Mouse (Mus musculus) stomach, embryonic 14.5 days (tissue): Measurements from ENCODE around the gene Lrba. TPM values are rescaled to one million over a fixed set of nuclear protein-coding genes. Genes with fewer than 3 reads are reported as not detected.

Experiments
- ATAC-seq: fragments of 200-750 bp; cut with Nextera tagmentation; 2 replicates; pipeline ENCODE4 v1.8.0; 2017; ENCODE audit warnings: low read depth, moderate TSS enrichment; ENCODE audit not compliant: insufficient number of reproducible peaks, insufficient read depth, low FRiP score
- H3K27ac ChIP-seq: fragments of 300-500 bp; sonication (generic); 2 replicates; pipeline ENCODE4 v1.5.1; 2014; ENCODE audit warnings: mild to moderate bottlenecking, low read length, moderate library complexity, mixed read lengths
- H3K27me3 ChIP-seq: fragments of 300-500 bp; sonication (generic); 2 replicates; pipeline ENCODE4 v1.6.1; 2014; ENCODE audit warnings: low read length, control low read depth, mixed read lengths; ENCODE audit not compliant: control insufficient read depth, insufficient read depth
- H3K36me3 ChIP-seq: fragments of 300-500 bp; sonication (generic); 2 replicates; pipeline ENCODE4 v1.6.1; 2014; ENCODE audit warnings: mild to moderate bottlenecking, control low read depth, low read length, moderate library complexity, mixed read lengths; ENCODE audit not compliant: control insufficient read depth, insufficient read depth
- H3K4me1 ChIP-seq: fragments of 300-500 bp; sonication (generic); 2 replicates; pipeline ENCODE4 v1.6.1; 2014; ENCODE audit warnings: low read length, control low read depth, mixed read lengths; ENCODE audit not compliant: control insufficient read depth, insufficient read depth
- H3K4me2 ChIP-seq: fragments of 300-500 bp; sonication (generic); replicated peaks from 2 replicates; pipeline ENCODE4 v1.6.1; 2014; ENCODE audit warnings: low read depth, low read length, control low read depth
- H3K4me3 ChIP-seq: fragments of 300-500 bp; sonication (generic); 2 replicates; pipeline ENCODE4 v1.5.1; 2014; ENCODE audit warnings: low read depth, low read length, control low read depth
- H3K9ac ChIP-seq: fragments of 300-500 bp; sonication (generic); replicated peaks from 2 replicates; pipeline ENCODE4 v1.6.1; 2014; ENCODE audit warnings: low read depth, mild to moderate bottlenecking, control low read depth, low read length, moderate library complexity, mixed read lengths
- H3K9me3 ChIP-seq: fragments of 300-500 bp; sonication (generic); 2 replicates; pipeline ENCODE4 v1.6.1; 2016; ENCODE audit warnings: low read depth, low read length, control low read depth; ENCODE audit not compliant: control insufficient read depth
- WGBS: fragments of 180-500 bp; shearing (Covaris S2); extraction: QIAGEN DNeasy Blood & Tissue Kit; methylation state at CpG from one replicate; pipeline ENCODE4 v1.1.7; 2014; 5-methylcytosine and 5-hydroxymethylcytosine counted together
- polyA plus RNA-seq: library from polyadenylated mRNA; unstranded; fragments of >200 nt; fragmentation: Nextera tagmentation; extraction: Ambion mirVana; gene quantifications from 2 replicates; pipeline ENCODE4 v1.2.1, GENCODE M21; 2014

Lrba gene
- polyA plus RNA-seq, 1 experiment from 2014 or later: 11.4 TPM

- Histone ChIP-seq H3K27ac (no peak overlapping the region), H3K36me3 (no peaks in the 10 kb centered on the region), H3K9ac (no peak overlapping the region), H3K27me3 (no peaks in the 10 kb centered on the region), H3K4me3 (no peak overlapping the region), H3K9me3 (no peaks in the 10 kb centered on the region), H3K4me1 (peaks cover 19% of the 10 kb centered on the region; the same call in 1 of the 2 replicates), H3K4me2 (no peak overlapping the region)
- no peak for ATAC-seq
- 94% methylated on average over 5 of the region's 5 CpGs for WGBS
Measured at GRCm38 (mm10) chr3:86789752-86790151, 565.3 kb downstream of the Lrba start.

GRCm38 (mm10) chr3:86793264-86793663 lies 568.8 kb downstream of the Lrba start:
- no peaks in the 10 kb centered on the region for H3K27me3 ChIP-seq
- no peak overlapping the region for H3K27ac ChIP-seq

GRCm38 (mm10) chr3:86793720-86794191 lies 569.3 kb downstream of the Lrba start:
- Histone ChIP-seq H3K4me3 (no peak overlapping the region), H3K9ac (no peak overlapping the region), H3K4me2 (no peak overlapping the region), H3K4me1 (no peaks in the 10 kb centered on the region; the same call in 1 of the 2 replicates), H3K36me3 (no peaks in the 10 kb centered on the region), H3K9me3 (no peaks in the 10 kb centered on the region), H3K27me3 (no peaks in the 10 kb centered on the region), H3K27ac (no peak overlapping the region)
- no peak for ATAC-seq
- 48% methylated on average over 1 of the region's 1 CpGs for WGBS

More at GRCm38 (mm10) chr3:86793264-86793663, 568.8 kb downstream of the Lrba start:
- WGBS: 68% methylated on average over 4 of the region's 4 CpGs
- no peak for ATAC-seq
- peaks cover 3% of the 10 kb centered on the region; the same call in 1 of the 2 replicates for H3K4me1 ChIP-seq
- H3K4me3 ChIP-seq: no peak overlapping the region
- H3K36me3 ChIP-seq: no peaks in the 10 kb centered on the region
- no peak overlapping the region for H3K4me2 ChIP-seq
- H3K9ac ChIP-seq: no peak overlapping the region
- no peaks in the 10 kb centered on the region for H3K9me3 ChIP-seq

- no peaks in the 10 kb centered on the region; the same call in 1 of the 2 replicates for H3K4me1 ChIP-seq
- no peak overlapping the region for H3K27ac ChIP-seq
- WGBS: 44% methylated on average over 6 of the region's 6 CpGs
- H3K9ac ChIP-seq: no peak overlapping the region
- no peak for ATAC-seq
- H3K9me3 ChIP-seq: no peaks in the 10 kb centered on the region
- no peak overlapping the region for H3K4me2 ChIP-seq
- no peaks in the 10 kb centered on the region for H3K36me3 ChIP-seq
- H3K27me3 ChIP-seq: no peaks in the 10 kb centered on the region
- H3K4me3 ChIP-seq: no peak overlapping the region
Measured at GRCm38 (mm10) chr3:86796716-86797115, 572.2 kb downstream of the Lrba start.

- Histone ChIP-seq H3K27me3 (no peaks in the 10 kb centered on the region), H3K27ac (no peak overlapping the region), H3K4me3 (no peak overlapping the region), H3K4me1 (no peaks in the 10 kb centered on the region; the same call in 1 of the 2 replicates), H3K36me3 (no peaks in the 10 kb centered on the region), H3K9ac (no peak overlapping the region), H3K4me2 (no peak overlapping the region), H3K9me3 (no peaks in the 10 kb centered on the region)
- WGBS: 83% methylated on average over 13 of the region's 13 CpGs
- ATAC-seq: no peak
Measured at GRCm38 (mm10) chr3:86797871-86798460, 573.5 kb downstream of the Lrba start.

- Histone ChIP-seq H3K27me3 (no peaks in the 10 kb centered on the region), H3K9ac (no peak overlapping the region), H3K9me3 (no peaks in the 10 kb centered on the region), H3K4me1 (no peaks in the 10 kb centered on the region), H3K36me3 (no peaks in the 10 kb centered on the region), H3K27ac (no peak overlapping the region), H3K4me2 (no peak overlapping the region), H3K4me3 (no peak overlapping the region)
- 79% methylated on average over 9 of the region's 9 CpGs for WGBS
- peak; percentile 87; the same call in 1 of the 2 replicates for ATAC-seq
Measured at GRCm38 (mm10) chr3:86799041-86799440, 574.6 kb downstream of the Lrba start.

- 71% methylated on average over 8 of the region's 8 CpGs for WGBS
- Histone ChIP-seq H3K27me3 (no peaks in the 10 kb centered on the region), H3K36me3 (no peaks in the 10 kb centered on the region), H3K9ac (no peak overlapping the region), H3K4me1 (no peaks in the 10 kb centered on the region), H3K27ac (no peak overlapping the region), H3K4me3 (no peak overlapping the region), H3K9me3 (no peaks in the 10 kb centered on the region), H3K4me2 (no peak overlapping the region)
- ATAC-seq: no peak
Measured at GRCm38 (mm10) chr3:86800841-86801240, 576.4 kb downstream of the Lrba start.

GRCm38 (mm10) chr3:86802825-86803224 lies 578.3 kb downstream of the Lrba start:
- no peak for ATAC-seq
- WGBS: 64% methylated on average over 8 of the region's 8 CpGs
- H3K9ac ChIP-seq: no peak overlapping the region

GRCm38 (mm10) chr3:86804265-86804664 lies 579.8 kb downstream of the Lrba start:
- Histone ChIP-seq H3K4me3 (no peak overlapping the region), H3K4me2 (no peak overlapping the region), H3K36me3 (no peaks in the 10 kb centered on the region), H3K4me1 (no peaks in the 10 kb centered on the region), H3K9me3 (no peaks in the 10 kb centered on the region), H3K27ac (no peak overlapping the region), H3K27me3 (no peaks in the 10 kb centered on the region), H3K9ac (no peak overlapping the region)
- 85% methylated on average over 9 of the region's 9 CpGs for WGBS
- ATAC-seq: no peak

More at GRCm38 (mm10) chr3:86802825-86803224, 578.3 kb downstream of the Lrba start:
- H3K4me1 ChIP-seq: no peaks in the 10 kb centered on the region
- H3K36me3 ChIP-seq: no peaks in the 10 kb centered on the region
- no peaks in the 10 kb centered on the region for H3K9me3 ChIP-seq
- H3K27ac ChIP-seq: no peak overlapping the region
- no peak overlapping the region for H3K4me2 ChIP-seq
- H3K27me3 ChIP-seq: no peaks in the 10 kb centered on the region
- H3K4me3 ChIP-seq: no peak overlapping the region
